Mouse (Mus musculus): ENCODE measurements around the gene Agps.

Agps gene

DNA sequence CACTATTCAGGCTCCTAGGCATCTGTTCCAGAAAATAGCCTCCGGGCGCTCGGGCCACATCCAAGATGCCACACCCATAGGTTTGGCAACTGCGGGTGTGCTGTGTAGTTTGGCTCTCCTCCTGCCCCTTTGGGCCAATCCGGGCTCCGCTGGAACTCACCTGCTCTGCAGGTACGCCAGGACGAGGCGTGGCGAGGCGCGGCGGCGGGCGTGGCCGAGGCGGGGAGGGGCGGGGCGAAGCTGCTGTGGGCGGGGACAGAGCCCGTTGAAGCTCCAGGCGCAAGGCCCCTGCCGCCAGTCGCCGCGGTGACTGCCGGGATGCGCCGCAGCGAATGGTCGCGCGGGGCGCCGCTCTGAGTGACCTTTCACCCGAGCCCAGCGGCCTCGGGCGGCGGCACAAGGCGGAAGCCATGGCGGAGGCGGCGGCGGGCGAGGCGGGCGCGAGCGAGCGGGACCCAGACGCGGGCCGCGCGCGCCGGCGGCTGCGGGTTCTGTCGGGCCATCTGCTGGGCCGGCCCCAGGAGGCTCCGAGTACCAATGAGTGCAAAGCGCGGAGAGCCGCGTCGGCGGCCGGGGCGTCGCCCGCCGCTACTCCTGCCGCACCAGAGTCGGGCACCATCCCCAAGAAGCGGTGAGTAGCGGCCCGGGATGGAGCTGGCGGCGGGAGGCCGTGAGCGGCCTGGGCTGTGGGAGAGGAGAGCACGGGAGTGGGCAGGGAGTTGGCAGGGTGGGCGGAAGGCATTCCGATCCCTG lies at the start of gene Agps:
Agps (plus strand) TSS at position 297 of the 753 bp plus-strand sequence.
- DNase-seq (ENCODE audit: low spot score in 2 of 2) = peak; percentile 89 to 91

DNA sequence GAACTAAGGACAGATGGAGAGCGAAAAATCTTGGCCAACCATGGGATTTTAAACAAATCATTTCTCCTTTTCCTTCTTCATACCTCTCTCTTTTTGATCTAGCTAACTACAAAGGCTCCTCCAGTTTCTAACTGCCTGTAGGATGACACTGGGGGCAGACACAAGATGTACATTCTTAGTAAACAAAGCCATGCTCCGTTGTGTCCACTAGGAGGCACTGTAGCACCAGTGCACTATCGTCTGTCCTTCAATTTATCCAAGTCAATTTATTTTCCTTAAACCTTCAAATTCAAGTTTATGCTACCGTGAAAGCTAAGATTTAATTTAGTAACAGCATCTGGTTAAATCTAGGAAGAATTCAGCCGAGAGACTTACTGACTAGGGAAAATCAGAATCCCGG lies 45.9 kb upstream of the Agps start:
- DNase-seq (ENCODE audit: low spot score in 2 of 2) = peak in 1 of 2 experiments; percentile 28

DNA sequence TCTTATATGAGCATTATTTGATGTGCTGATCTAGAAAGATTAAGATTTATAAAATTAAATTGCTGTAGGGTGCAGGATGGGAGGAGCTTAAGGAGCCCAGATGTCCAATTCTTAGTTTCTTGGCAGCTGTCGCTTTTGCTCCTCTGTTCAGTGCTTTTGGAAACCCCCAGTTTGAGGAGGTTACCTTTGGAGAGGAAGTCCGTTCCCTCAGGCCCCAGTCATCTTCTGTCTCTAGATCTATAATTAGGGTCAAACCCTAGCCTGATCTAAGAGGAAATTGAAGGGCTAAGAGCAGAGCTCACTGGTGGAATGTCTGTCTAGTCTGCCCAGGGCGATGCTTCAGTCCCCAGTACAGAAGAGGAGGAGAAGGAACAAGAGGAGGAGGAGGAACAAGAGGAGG lies 43.5 kb upstream of the Agps start:
- no peak for DNase-seq (ENCODE audit: low spot score in 2 of 2)

DNA sequence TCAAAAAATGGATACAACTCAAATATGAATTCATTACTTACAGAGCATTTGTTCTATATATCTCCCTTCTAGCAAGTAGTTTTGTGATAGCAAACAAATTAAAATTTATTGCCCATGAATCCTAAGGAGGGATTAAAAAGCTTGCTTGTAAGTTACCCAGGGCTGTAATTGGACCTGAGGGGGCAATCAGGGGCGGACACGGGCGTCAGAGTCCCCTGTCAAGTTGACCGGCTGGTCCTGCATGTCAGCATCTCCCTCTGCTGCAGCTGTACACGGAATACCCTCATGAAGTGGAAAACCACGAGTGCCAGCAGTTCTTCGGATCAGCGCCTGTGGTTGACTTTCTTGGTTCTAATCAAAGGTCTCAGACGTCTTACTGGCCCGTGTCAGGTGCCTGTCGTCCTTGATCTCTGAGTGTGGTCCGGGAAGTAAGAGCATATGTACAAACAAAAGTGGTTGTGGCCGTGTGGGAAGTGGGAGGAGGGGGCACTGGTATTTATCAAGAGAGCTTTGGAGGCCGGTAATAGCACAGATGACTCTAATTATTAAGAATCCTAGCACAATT lies 41.9 kb upstream of the Agps start:
- DNase-seq (ENCODE audit: low spot score in 2 of 2) = no peak

DNA sequence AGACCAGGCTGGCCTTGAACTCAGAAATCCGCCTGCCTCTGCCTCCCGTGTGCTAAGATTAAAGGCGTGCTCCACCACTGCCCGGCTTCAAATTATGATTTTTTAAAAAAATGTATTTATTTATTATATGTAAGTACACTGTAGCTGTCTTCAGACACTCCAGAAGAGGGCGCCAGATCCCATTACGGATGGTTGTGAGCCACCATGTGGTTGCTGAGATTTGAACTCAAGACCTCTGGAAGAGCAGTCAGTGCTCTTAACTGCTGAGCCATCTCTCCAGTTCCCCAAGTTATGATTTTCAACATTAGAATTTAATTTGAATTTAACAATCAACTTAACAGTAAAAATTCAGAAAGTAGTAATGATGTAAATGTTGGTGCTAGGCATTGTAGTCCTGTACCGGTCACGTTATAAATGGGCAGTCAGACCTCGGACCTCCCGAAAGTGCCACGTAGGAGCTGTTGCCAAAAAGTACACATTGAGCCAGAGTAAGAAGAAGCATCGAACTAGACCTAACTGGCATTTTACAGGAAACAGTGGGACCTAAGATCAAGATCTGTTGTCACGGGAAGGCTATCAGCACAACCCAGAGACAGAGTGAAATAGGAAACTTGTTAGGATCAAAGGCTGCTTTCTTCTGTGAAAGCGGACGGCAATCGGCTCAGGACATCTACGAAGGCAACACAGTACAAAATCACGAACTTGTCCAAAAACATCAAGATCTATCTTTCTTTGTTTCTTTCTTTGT lies 40.2 kb upstream of the Agps start:
- DNase-seq (ENCODE audit: low spot score in 2 of 2) = no peak

DNA sequence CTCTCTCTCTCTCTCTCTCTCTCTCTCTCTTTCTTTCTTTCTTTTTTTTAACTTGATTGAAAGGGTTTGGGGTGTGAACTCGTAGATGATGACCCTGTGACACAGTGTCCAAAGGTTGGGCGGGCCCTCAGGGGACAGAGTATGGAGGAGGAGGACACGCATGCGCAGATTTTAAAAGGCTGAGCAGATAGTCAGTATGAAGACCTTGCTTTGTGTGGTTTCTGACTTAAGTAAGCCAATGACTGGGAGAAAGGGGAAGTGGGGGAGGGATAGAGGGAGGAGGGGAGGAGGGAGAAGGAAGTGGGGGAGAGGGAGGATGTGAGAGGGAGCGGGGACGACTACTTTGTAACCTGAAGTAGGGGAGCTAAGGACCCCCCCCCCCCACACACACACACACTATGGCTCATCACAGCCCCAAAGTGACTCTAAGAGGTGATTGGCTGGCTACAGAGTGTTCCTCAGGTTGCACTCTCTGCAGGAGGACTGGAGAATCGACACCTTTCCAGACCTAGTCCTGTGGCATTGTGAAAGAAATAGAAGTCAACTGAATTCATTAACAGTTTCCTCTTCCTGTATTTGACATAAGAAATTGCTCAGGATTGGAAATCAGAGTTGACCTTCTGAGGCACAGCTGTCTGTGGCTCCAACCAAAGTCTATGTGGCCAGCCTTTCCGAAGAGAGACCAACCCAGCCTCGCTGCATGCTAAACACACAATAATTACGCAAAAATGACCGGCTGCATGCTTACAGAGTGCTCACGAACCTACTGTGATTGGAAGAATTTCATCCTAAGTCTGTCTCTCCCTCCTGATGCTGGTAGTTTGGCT lies 39.4 kb upstream of the Agps start:
- DNase-seq (ENCODE audit: low spot score in 2 of 2) = no peak

DNA sequence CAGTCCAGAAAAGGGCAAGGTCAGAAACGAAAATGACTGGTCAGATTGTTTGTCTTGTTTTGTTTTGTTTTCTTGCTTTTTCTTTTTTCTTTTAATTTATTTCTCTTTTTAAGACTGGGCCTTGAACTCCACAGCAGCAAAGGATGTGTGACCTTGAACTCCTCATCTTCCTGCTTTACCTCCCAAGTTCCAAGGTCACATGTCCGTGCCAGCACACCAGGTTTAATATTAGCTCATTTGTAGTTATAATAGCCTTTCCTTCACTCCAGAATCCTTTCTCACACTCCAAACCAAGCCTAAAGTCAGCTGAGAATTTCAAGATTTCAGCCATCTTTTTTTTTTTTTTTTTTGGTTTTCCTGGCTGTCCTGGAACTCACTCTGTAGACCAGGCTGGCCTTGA lies 35.8 kb upstream of the Agps start:
- DNase-seq (ENCODE audit: low spot score in 2 of 2) = no peak

DNA sequence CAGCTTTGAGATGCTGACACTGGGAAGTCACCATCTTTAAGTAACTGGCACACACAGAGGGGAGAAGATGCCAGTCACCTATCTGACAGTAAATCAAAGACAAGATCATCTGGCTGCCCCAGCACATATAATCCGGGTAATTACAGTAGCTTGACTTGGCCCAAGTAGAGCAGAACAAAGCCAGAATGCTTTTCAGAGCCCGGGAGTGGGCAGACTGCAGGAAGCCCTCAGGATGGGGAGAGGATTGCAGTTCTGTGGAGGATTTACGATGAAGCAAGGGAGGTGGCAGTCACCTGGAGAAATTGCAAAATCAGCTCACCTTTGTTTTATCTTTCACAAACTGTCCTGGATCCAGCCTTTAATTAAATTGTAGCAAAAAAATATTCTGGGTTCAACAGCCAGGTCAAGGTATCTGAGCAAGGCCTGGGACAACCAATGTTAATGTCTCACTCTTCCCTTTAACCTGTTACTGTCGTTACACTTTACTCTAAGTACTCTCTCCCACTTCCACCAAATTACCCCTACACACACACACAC lies 33.5 kb upstream of the Agps start:
- no peak for DNase-seq (ENCODE audit: low spot score in 2 of 2)

DNA sequence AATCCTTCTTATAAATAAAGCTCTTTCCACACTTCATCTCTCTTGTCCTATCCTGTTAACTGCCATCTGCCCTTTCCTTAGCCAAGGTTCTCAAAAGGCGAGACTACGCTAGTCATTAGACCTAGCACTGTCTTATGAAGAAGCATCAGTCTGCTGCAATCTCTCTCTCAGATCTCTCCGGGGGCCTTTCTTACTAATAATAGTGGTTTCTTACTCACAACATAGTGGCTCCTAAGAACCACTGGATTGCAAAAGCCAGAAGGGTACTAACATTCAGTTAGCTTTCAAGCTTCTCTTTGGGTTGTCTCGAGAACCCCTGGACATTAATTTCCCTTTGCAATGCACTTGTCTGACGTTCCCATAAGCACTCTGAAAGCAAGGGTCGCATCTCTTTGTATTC lies 26.2 kb upstream of the Agps start:
- DNase-seq (ENCODE audit: low spot score in 2 of 2) = no peak

DNA sequence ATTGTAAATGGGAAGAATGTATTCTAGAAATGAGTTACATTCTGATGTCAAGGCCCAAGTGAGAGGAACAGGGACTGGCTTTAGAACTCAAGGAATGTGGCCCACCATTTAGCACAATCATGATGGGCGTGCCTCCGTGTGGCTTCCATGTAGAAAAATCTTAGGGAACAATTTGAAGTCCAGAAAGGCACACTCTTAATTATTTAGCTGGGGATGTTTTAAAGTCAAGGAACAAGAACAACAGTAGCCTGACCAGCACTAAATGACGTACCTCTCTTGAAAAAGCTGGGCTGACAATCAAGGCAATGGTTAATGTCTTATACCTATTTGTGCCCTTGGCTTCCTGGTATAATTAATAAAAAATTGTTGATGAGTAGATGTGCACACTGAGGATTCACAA lies 25.1 kb upstream of the Agps start:
- DNase-seq (ENCODE audit: low spot score in 2 of 2) = no peak

DNA sequence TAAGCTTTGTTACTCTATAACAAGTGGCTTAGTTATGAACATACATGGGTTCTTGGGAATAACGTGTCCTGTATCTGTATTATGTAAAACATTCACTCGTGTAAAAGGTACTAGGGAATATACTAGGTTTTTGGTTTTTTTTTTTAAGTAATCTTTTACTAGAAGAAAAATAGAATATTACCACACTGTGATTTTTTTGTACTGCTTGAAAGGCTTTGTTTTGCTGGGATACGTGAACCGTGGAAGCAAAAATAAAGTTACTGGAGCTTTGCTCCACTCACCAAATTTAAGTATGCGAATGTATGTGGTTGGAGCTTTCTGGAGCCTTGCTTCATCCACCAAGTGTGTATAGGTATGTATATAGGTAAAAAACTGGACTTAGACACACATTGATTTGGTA lies 24.5 kb upstream of the Agps start:
- no peak for DNase-seq (ENCODE audit: low spot score in 2 of 2)

DNA sequence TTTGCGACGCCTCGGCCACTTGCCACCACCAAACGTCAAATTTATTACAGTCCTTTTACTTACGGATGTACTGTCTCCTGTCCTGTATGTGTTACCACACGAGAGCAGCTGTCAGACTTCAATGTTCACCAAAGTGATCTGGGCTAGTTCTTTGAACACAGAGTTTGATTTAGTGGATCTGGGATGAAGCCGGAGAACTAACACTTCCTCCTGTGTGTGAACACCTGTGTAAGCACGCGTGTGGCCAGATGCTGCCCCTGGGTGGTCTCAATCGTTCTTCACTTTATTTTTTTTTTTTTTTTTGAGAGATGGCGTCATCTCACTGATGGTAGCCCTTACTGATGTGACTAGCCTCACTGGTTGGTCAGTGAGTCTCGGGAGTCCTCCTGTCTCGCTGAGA lies 17.1 kb upstream of the Agps start:
- no peak for DNase-seq (ENCODE audit: low spot score in 2 of 2)

DNA sequence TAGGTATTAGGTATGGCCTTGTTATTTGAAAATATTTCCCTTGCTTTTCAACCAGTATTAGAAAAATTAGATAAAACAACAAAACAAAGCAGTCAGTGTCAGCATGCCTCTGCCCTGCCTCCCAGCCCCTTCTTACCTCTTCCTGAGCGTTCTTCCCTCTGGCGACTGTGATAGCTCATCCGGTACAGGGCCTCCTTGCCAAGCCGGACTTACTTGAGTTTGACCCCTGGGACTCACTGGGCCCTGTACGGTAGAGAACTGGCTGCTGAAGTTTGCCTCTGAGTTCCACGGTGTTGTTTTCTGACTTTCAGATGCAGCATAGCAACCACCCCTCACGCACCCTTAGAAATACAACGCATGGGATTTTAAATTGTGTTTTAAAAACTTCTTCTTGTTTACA lies 16.5 kb upstream of the Agps start:
- no peak for DNase-seq (ENCODE audit: low spot score in 2 of 2)

DNA sequence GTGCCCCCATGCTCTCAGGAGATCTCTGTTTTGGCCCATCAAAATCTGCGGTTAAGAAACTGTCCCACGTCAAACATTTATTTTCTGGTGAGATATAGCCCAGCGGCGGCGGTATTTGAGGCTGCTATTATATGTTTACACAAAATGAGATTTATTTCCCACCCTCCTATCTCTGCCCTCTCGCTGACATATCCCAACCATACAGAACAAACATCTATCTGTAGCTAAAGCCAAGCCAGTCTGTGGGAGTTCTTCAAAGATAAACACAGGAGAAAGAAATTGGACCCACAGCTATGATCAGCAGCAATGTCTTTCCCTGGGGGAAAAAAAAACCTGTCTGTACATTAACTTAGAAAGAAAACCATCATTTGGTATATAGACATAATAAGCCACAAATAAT lies 15.3 kb upstream of the Agps start:
- no peak for DNase-seq (ENCODE audit: low spot score in 2 of 2)

DNA sequence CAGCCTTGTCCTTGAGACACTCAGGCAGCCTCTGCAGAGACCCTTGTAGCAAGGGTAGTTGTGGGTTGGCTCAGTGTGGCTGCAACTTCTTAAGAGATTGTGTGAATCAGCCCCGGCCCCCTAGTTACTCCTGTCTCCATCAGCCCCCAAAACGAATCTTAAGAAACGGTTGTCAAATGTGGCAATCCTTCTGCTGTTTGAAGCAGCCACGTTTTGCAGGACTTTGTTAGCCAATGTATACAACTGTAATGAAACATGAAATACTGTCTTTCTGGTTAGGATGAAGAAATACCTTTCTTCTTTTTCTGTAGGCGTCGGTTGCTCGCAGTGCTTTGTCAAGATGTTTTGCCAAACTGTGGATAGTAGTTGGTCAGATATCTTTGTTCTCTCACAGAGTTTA lies 13.3 kb upstream of the Agps start:
- no peak for DNase-seq (ENCODE audit: low spot score in 2 of 2)

DNA sequence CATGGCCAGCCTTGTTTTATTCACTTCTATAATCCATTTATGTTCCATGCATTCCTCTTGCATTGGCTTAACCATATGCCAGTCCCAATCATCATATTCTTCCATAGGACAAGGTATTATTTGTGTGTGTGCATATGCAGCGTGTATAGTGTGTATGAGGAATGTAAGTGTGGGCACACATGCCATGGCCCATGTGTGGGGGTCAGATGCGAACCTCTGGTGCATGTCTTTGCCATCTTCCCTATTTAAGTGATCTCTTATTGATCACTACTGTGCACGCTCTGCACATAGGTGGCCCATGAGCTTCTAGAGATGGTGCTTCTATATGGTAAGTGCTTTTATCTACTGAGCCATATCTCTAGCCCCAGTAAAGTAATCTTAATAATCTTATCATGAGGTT lies 12.2 kb upstream of the Agps start:
- no peak for DNase-seq (ENCODE audit: low spot score in 2 of 2)

DNA sequence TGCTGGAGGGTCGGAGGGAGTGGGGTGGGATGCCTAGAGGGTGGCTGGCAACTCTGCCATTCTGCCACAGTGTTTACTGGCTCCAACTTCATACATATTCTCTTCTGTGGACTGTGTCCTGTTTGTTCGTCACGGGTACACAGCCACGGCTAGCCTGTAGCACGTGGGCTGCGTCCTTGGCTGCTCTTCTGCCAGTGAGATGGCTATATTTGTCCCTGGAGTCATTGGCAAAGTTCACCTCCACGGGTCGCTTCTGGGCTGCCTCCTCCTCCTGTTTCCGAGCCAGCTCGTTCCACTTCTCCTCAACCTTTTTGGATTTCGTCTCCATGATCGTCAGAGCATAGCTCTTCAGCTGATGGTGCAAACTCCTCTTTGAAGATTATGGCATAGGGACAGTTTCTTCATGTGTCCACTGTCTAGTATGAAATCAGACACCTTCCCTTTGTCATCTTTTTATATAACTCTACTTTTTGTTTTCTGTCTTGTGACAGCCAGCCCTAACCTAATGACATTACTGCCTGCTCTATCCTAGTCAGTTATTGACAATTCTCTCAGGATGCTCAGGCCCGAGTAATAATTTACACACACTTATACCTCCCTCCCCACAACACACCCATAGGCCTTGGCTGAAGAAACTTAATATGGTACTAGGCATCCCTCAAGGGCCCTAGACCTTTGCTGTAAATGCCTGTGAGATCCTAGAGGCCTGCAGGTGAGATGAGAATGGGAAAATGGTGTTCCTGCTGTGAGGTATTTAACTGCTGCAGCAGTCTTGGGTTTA lies 9.8 kb upstream of the Agps start:
- no peak for DNase-seq (ENCODE audit: low spot score in 2 of 2)

DNA sequence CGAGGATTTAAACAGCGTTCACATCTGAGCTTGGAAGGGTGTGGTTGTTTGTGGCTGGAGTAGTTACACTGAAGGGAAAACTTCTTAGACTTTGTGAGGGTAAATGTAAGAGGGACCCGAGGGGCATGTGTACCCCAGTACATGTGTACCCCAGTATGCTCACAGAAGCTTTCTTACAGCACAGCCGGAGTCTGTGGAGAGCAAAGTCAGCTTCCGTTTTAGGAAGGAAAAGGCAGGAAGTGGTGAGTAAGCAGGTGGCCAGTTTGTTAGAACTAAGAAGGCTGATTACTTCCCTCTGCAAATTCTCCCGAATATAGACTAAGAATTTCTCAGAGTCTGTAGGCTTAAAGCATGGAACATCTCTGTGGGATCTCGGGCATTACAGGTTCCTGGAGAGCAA lies 8.2 kb upstream of the Agps start:
- DNase-seq (ENCODE audit: low spot score in 2 of 2) = no peak

DNA sequence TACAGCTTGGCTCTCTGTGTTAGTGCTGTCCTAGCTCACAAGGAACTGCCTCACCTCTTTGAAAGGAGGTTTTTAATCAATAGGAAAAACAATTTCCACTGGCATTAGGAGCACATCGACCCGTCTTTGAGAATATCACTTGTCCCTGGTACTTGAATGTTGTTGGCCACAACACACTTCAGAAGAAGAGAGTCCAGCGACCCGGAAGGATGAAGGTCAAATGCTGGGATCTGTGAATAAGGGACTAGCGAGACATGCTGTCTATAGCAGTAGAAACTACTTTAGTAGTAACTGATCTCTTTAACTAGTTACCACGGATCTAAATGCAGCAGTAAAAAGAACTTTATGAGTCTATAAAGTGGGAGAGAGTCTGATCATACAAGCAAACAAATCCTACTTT lies 7.8 kb upstream of the Agps start:
- no peak for DNase-seq (ENCODE audit: low spot score in 2 of 2)

DNA sequence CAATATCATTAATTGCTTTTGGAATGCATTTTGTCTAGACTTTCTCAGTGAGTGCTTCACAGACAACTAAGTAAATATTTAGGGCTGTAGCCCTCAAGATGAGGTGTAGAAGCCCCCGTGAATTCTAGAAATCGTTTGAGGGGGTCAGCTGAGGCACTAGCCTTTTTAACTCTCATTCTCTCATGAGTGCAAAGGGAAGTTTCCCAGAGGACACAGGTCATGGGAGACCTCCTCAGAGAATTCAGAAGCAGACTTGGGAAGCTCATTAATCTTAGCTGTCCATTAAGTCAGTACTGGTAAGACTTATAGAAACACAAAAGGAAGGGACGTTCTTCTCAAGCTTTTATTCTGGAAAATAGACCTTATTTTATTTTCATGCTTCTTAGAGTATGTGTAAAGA lies 7.1 kb upstream of the Agps start:
- no peak for DNase-seq (ENCODE audit: low spot score in 2 of 2)

DNA sequence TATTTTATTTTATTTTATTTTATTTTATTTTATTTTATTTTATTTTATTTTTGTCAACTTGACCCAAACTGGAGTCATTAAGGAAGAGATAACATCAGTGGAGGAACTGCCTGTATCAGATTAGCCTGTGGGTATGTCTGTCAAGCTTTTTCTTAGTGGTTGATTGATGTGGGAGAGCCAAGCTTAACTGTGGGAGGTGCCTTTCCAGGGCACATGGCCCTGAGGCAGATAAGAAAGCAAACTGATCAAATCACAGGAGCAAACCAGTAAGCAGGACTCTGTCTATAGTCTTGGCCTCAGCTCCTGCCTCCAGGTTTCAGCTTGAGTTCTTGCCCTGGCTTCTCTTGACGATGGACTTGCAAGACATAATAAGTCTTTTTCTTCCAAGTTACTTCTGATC lies 6.4 kb upstream of the Agps start:
- DNase-seq (ENCODE audit: low spot score in 2 of 2) = no peak

Measured in frontal cortex, postnatal 36 days (tissue).